Mouse (Mus musculus) B cell, adult 62 days (primary cell): ENCODE measurements around the gene Fastkd1. TPM values are rescaled to one million over a fixed set of nuclear protein-coding genes. Genes with fewer than 3 reads are reported as not detected.

Experiments used
- total RNA-seq: library from RNA; stranded (reverse); gene quantifications from 4 replicates; pipeline ENCODE4 v1.2.4, GENCODE M21; 2023

Gene Fastkd1
- total RNA-seq: 16.5 to 31.2 TPM (median 30.0 TPM) in 4 replicates

GRCm38 (mm10) chr2:69712981-69713625 is at the start of gene Fastkd1:
TSS of gene Fastkd1 (minus strand) at chr2:69713516.

GRCm38 (mm10) chr2:69722273-69722649 is 8.9 kb upstream of the Fastkd1 start, which contains the start of gene Ppig:
TSS of gene Ppig (plus strand) at chr2:69722545.

GRCm38 (mm10) chr2:69669853-69670252 is 43.5 kb downstream of the Fastkd1 start, which contains the start of gene Klhl41:
TSS of gene Klhl41 (plus strand) at chr2:69670120.

GRCm38 (mm10) chr2:69646726-69647490 is 66.4 kb downstream of the Fastkd1 start, which contains the start of gene Bbs5:
TSS of gene Bbs5 (plus strand) at chr2:69647171.

Other genes starting within 250 kb of the Fastkd1 start
- gene Lrp2, start 127.5 kb downstream of the Fastkd1 start, total RNA-seq: not detected in 4 replicates
- gene Bbs5, start 66.3 kb downstream of the Fastkd1 start, total RNA-seq: 0.55 to 2.5 TPM (median 1.6 TPM) in 4 replicates
- 0.23 to 6.4 TPM (median 3.8 TPM) in 4 replicates for gene Klhl41, start 43.4 kb downstream of the Fastkd1 start, total RNA-seq
- gene Ppig, start 9.0 kb upstream of the Fastkd1 start, total RNA-seq: 103 to 143 TPM (median 125 TPM) in 4 replicates
- 2.4 to 3.7 TPM (median 3.1 TPM) in 4 replicates for gene Ccdc173, start 76.1 kb upstream of the Fastkd1 start, total RNA-seq
- 37.4 to 44.4 TPM (median 42.3 TPM) in 4 replicates for gene Phospho2, start 76.1 kb upstream of the Fastkd1 start, total RNA-seq
- 0.22 to 0.79 TPM (median 0.45 TPM) in 3 of 4 replicates, not detected in the other for gene Klhl23, start 108.4 kb upstream of the Fastkd1 start, total RNA-seq
- 156 to 186 TPM (median 171 TPM) in 4 replicates for gene Ssb, start 148.0 kb upstream of the Fastkd1 start, total RNA-seq
- 14.6 to 20.9 TPM (median 19.3 TPM) in 4 replicates for gene Mettl5, start 172.1 kb upstream of the Fastkd1 start, total RNA-seq
- 75.9 to 101 TPM (median 88.4 TPM) in 4 replicates for gene Ubr3, start 183.7 kb upstream of the Fastkd1 start, total RNA-seq